In genomic region chr7:3691919-3692318, GRCm38 (mm10) we compare ENCODE assay signal across 7 mouse cellular contexts. TPM values are rescaled to one million over a fixed set of nuclear protein-coding genes. Genes with fewer than 3 reads are reported as not detected.
DNase-seq lines count a peak whose midpoint lies in the region; ATAC-seq and TF ChIP-seq lines count a peak whose summit lies in the region.

No protein-coding gene starts in this region.

- peak overlapping the region; percentile 89 for H3K4me2 ChIP-seq in forebrain, embryonic 11.5 days (ENCODE audit: low read depth, low read length, severe bottlenecking)
- H3K4me2 ChIP-seq in limb, embryonic 14.5 days (replicated peaks; ENCODE audit: low read depth, low read length, severe bottlenecking): peak overlapping the region; percentile 90
- H3K4me2 ChIP-seq in stomach, embryonic 16.5 days (ENCODE audit: low read depth, low read length): peak overlapping the region; percentile 64

- H3K36me3 ChIP-seq in megakaryocyte, embryonic 14.5 days (replicated peaks; ENCODE audit: low read length): peaks cover 59% of the 10 kb centered on the region
- H3K36me3 ChIP-seq in forebrain, embryonic 11.5 days (ENCODE audit: control insufficient read depth, insufficient read depth, low read length): no peaks in the 10 kb centered on the region; the same call in 1 of the 2 replicates
- H3K36me3 ChIP-seq in limb, embryonic 14.5 days (ENCODE audit: control insufficient read depth, insufficient read depth, low read length): peaks cover 34% of the 10 kb centered on the region
- no peaks in the 10 kb centered on the region for H3K36me3 ChIP-seq in stomach, embryonic 16.5 days (ENCODE audit: control insufficient read depth, insufficient read depth, low read length)

- H3K9me3 ChIP-seq in megakaryocyte, embryonic 14.5 days: no peaks in the 10 kb centered on the region
- H3K9me3 ChIP-seq in forebrain, embryonic 11.5 days (ENCODE audit: control insufficient read depth, low read length): no peaks in the 10 kb centered on the region
- no peaks in the 10 kb centered on the region for H3K9me3 ChIP-seq in limb, embryonic 14.5 days (ENCODE audit: control insufficient read depth, low read length)
- no peaks in the 10 kb centered on the region for H3K9me3 ChIP-seq in stomach, embryonic 16.5 days (replicated peaks; ENCODE audit: control insufficient read depth, low read length)

- no peak for TF ChIP-seq POLR2A in limb, embryonic 14.5 days (IDR thresholded peaks at IDR 0.05; ENCODE audit: borderline replicate concordance, extremely low read depth, insufficient read depth, insufficient read length)

- peak overlapping the region; percentile 99 for H3K4me3 ChIP-seq in megakaryocyte, embryonic 14.5 days (replicated peaks)
- H3K4me3 ChIP-seq in forebrain, embryonic 11.5 days (ENCODE audit: low read depth, low read length): peak overlapping the region; percentile 64
- peak overlapping the region; percentile 78 for H3K4me3 ChIP-seq in limb, embryonic 14.5 days (replicated peaks; ENCODE audit: low read length)
- H3K4me3 ChIP-seq in stomach, embryonic 16.5 days (replicated peaks; ENCODE audit: low read length): peak overlapping the region; percentile 81

- H3K9ac ChIP-seq in forebrain, embryonic 11.5 days (ENCODE audit: low read length): peak overlapping the region; percentile 83
- peak overlapping the region; percentile 89 for H3K9ac ChIP-seq in limb, embryonic 14.5 days (ENCODE audit: low read depth, low read length, severe bottlenecking)
- H3K9ac ChIP-seq in stomach, embryonic 16.5 days (ENCODE audit: low read length): peak overlapping the region; percentile 88

- no peaks in the 10 kb centered on the region for H3K27me3 ChIP-seq in megakaryocyte, embryonic 14.5 days (replicated peaks)
- H3K27me3 ChIP-seq in forebrain, embryonic 11.5 days (ENCODE audit: control insufficient read depth, insufficient read depth, low read length): no peaks in the 10 kb centered on the region
- H3K27me3 ChIP-seq in limb, embryonic 14.5 days (ENCODE audit: control insufficient read depth, insufficient read depth, low read length): no peaks in the 10 kb centered on the region
- H3K27me3 ChIP-seq in stomach, embryonic 16.5 days (ENCODE audit: control insufficient read depth, insufficient read depth, low read length): no peaks in the 10 kb centered on the region

- WGBS in forebrain, embryonic 11.5 days: 34% methylated on average over 3 of the region's 3 CpGs
- WGBS in limb, embryonic 14.5 days: 35% methylated on average over 3 of the region's 3 CpGs
- WGBS in stomach, embryonic 16.5 days: 21% methylated on average over 3 of the region's 3 CpGs

- no peak for DNase-seq in forebrain, embryonic 11.5 days (ENCODE audit: low spot score)
- DNase-seq in limb, embryonic 14.5 days (ENCODE audit: low spot score): no peak
- no peak for DNase-seq in gastrocnemius, postnatal 25 days
- DNase-seq in cerebellum, postnatal 25 days: no peak

- no peak overlapping the region for H3K27ac ChIP-seq in forebrain, embryonic 11.5 days (ENCODE audit: low read depth, low read length)
- 0 out of 2 replicates have a peak overlapping the region, but pooled peaks have one; percentile 94 for H3K27ac ChIP-seq in limb, embryonic 14.5 days (replicated peaks; ENCODE audit: low read depth, low read length)
- H3K27ac ChIP-seq in stomach, embryonic 16.5 days (ENCODE audit: low read length): peak overlapping the region; percentile 93; the same call in 1 of the 2 replicates

- peaks cover 46% of the 10 kb centered on the region for H3K4me1 ChIP-seq in megakaryocyte, embryonic 14.5 days
- H3K4me1 ChIP-seq in forebrain, embryonic 11.5 days (replicated peaks; ENCODE audit: control insufficient read depth, insufficient read depth, low read length): peaks cover 3% of the 10 kb centered on the region; the same call in 1 of the 2 replicates
- peaks cover 13% of the 10 kb centered on the region for H3K4me1 ChIP-seq in limb, embryonic 14.5 days (ENCODE audit: control insufficient read depth, insufficient read depth, low read length)
- peaks cover 17% of the 10 kb centered on the region for H3K4me1 ChIP-seq in stomach, embryonic 16.5 days (ENCODE audit: control insufficient read depth, insufficient read depth, low read length)

- ATAC-seq in megakaryocyte, adult 5-6 weeks (ENCODE audit: poor library complexity, severe bottlenecking): no peak
- no peak for ATAC-seq in forebrain, embryonic 11.5 days (replicated peaks; ENCODE audit: low FRiP score)
- ATAC-seq in limb, embryonic 14.5 days (ENCODE audit: low FRiP score, low read depth): no peak
- ATAC-seq in stomach, embryonic 16.5 days (ENCODE audit: insufficient read depth, low FRiP score): no peak

RNA-seq across cellular contexts. Expression of gene Tsen34, which starts 0.7 kb away (rescaled TPM):
- polyA plus RNA-seq in megakaryocyte, embryonic 14.5 days (2012; ENCODE audit: insufficient read depth, low replicate concordance): 60.0 and 93.4 TPM in 2 replicates
- total RNA-seq in megakaryocyte, adult 5-6 weeks (2015): 30.0 and 34.0 TPM in 2 replicates
- 25.3 and 28.3 TPM in 2 replicates for total RNA-seq in megakaryocyte, adult 5-6 weeks (2017)
- 243 and 269 TPM in 2 replicates for polyA plus RNA-seq in forebrain, embryonic 11.5 days (2014; fragmentation: Nextera tagmentation; extraction: Ambion mirVana)
- 193 and 271 TPM in 2 replicates for polyA plus RNA-seq in limb, embryonic 14.5 days (2012; rRNA removed)
- 273 and 276 TPM in 2 replicates for polyA plus RNA-seq in limb, embryonic 14.5 days (2014; fragmentation: Nextera tagmentation; extraction: Ambion mirVana)
- polyA plus RNA-seq in stomach, embryonic 16.5 days (2015; fragmentation: Nextera tagmentation; extraction: Ambion mirVana): 184 and 194 TPM in 2 replicates
- 10 to 100 TPM; 28.2 to 28.4 TPM for total RNA-seq in gastrocnemius, postnatal 25 days (2021)

RNA-seq across cellular contexts. Expression of gene Mboat7, which starts 1.4 kb away (rescaled TPM):
- 210 and 251 TPM in 2 replicates for polyA plus RNA-seq in megakaryocyte, embryonic 14.5 days (2012; ENCODE audit: insufficient read depth, low replicate concordance)
- total RNA-seq in megakaryocyte, adult 5-6 weeks (2015): 96.2 and 102 TPM in 2 replicates
- 47.2 and 55.7 TPM in 2 replicates for total RNA-seq in megakaryocyte, adult 5-6 weeks (2017)
- polyA plus RNA-seq in forebrain, embryonic 11.5 days (2014; fragmentation: Nextera tagmentation; extraction: Ambion mirVana): 37.1 and 40.2 TPM in 2 replicates
- 73.9 and 98.7 TPM in 2 replicates for polyA plus RNA-seq in limb, embryonic 14.5 days (2012; rRNA removed)
- polyA plus RNA-seq in limb, embryonic 14.5 days (2014; fragmentation: Nextera tagmentation; extraction: Ambion mirVana): 51.2 and 53.3 TPM in 2 replicates
- 44.5 and 48.6 TPM in 2 replicates for polyA plus RNA-seq in stomach, embryonic 16.5 days (2015; fragmentation: Nextera tagmentation; extraction: Ambion mirVana)
- total RNA-seq in gastrocnemius, postnatal 25 days (2021): 10 to 100 TPM in 1 of 2 experiments, 1 to 10 TPM in 1; 8.1 to 11.2 TPM

RNA-seq across cellular contexts. Expression of gene Rps9, which starts 11.9 kb away (rescaled TPM):
- polyA plus RNA-seq in megakaryocyte, embryonic 14.5 days (2012; ENCODE audit: insufficient read depth, low replicate concordance): 123 and 1,094 TPM in 2 replicates
- total RNA-seq in megakaryocyte, adult 5-6 weeks (2015): 1,476 and 1,615 TPM in 2 replicates
- total RNA-seq in megakaryocyte, adult 5-6 weeks (2017): 1,141 and 1,307 TPM in 2 replicates
- 1,200 and 1,214 TPM in 2 replicates for polyA plus RNA-seq in forebrain, embryonic 11.5 days (2014; fragmentation: Nextera tagmentation; extraction: Ambion mirVana)
- polyA plus RNA-seq in limb, embryonic 14.5 days (2012; rRNA removed): 2,914 and 3,913 TPM in 2 replicates
- 1,650 and 1,670 TPM in 2 replicates for polyA plus RNA-seq in limb, embryonic 14.5 days (2014; fragmentation: Nextera tagmentation; extraction: Ambion mirVana)
- polyA plus RNA-seq in stomach, embryonic 16.5 days (2015; fragmentation: Nextera tagmentation; extraction: Ambion mirVana): 1,206 and 1,366 TPM in 2 replicates
- total RNA-seq in gastrocnemius, postnatal 25 days (2021): 100 to 1,000 TPM; 374 to 415 TPM

RNA-seq across cellular contexts. Expression of gene Tmc4, which starts 14.6 kb away (rescaled TPM):
- 3.3 and 9.3 TPM in 2 replicates for polyA plus RNA-seq in megakaryocyte, embryonic 14.5 days (2012; ENCODE audit: insufficient read depth, low replicate concordance)
- 9.0 and 9.9 TPM in 2 replicates for total RNA-seq in megakaryocyte, adult 5-6 weeks (2015)
- total RNA-seq in megakaryocyte, adult 5-6 weeks (2017): 9.8 and 11.8 TPM in 2 replicates
- polyA plus RNA-seq in forebrain, embryonic 11.5 days (2014; fragmentation: Nextera tagmentation; extraction: Ambion mirVana): 2.1 and 3.5 TPM in 2 replicates
- polyA plus RNA-seq in limb, embryonic 14.5 days (2012; rRNA removed): 20.2 and 21.0 TPM in 2 replicates
- 4.8 and 5.1 TPM in 2 replicates for polyA plus RNA-seq in limb, embryonic 14.5 days (2014; fragmentation: Nextera tagmentation; extraction: Ambion mirVana)
- 76.9 and 96.7 TPM in 2 replicates for polyA plus RNA-seq in stomach, embryonic 16.5 days (2015; fragmentation: Nextera tagmentation; extraction: Ambion mirVana)
- under 1 TPM; 0.70 to 0.87 TPM for total RNA-seq in gastrocnemius, postnatal 25 days (2021)

RNA-seq across cellular contexts. Expression of gene Leng1, which starts 26.3 kb away (rescaled TPM):
- polyA plus RNA-seq in megakaryocyte, embryonic 14.5 days (2012; ENCODE audit: insufficient read depth, low replicate concordance): 5.3 and 22.0 TPM in 2 replicates
- 7.8 and 8.7 TPM in 2 replicates for total RNA-seq in megakaryocyte, adult 5-6 weeks (2015)
- total RNA-seq in megakaryocyte, adult 5-6 weeks (2017): 9.4 and 15.4 TPM in 2 replicates
- polyA plus RNA-seq in forebrain, embryonic 11.5 days (2014; fragmentation: Nextera tagmentation; extraction: Ambion mirVana): 15.0 and 16.1 TPM in 2 replicates
- 6.0 and 10.5 TPM in 2 replicates for polyA plus RNA-seq in limb, embryonic 14.5 days (2012; rRNA removed)
- polyA plus RNA-seq in limb, embryonic 14.5 days (2014; fragmentation: Nextera tagmentation; extraction: Ambion mirVana): 12.6 and 14.6 TPM in 2 replicates
- 12.0 and 14.3 TPM in 2 replicates for polyA plus RNA-seq in stomach, embryonic 16.5 days (2015; fragmentation: Nextera tagmentation; extraction: Ambion mirVana)
- 1 to 10 TPM; 4.2 to 4.3 TPM for total RNA-seq in gastrocnemius, postnatal 25 days (2021)
